Mouse (Mus musculus): ENCODE measurements around the gene Nxph4.

Gene Nxph4

GRCm38 (mm10) chr10:127515271-127515982 lies 18.9 kb downstream of the Nxph4 start:
- DNase-seq (ENCODE audit: low spot score in 2 of 2), result no peak

GRCm38 (mm10) chr10:127514764-127515163 lies 19.6 kb downstream of the Nxph4 start, which contains the start of gene Ndufa4l2:
TSS of gene Ndufa4l2 (plus strand) at chr10:127514967.
- peak; percentile 68 to 81 for DNase-seq (ENCODE audit: low spot score in 2 of 2)

- DNase-seq (ENCODE audit: low spot score in 2 of 2), result no peak
These were observed 20.2 kb downstream of the Nxph4 start for GRCm38 (mm10) chr10:127514111-127514698.

DNA sequence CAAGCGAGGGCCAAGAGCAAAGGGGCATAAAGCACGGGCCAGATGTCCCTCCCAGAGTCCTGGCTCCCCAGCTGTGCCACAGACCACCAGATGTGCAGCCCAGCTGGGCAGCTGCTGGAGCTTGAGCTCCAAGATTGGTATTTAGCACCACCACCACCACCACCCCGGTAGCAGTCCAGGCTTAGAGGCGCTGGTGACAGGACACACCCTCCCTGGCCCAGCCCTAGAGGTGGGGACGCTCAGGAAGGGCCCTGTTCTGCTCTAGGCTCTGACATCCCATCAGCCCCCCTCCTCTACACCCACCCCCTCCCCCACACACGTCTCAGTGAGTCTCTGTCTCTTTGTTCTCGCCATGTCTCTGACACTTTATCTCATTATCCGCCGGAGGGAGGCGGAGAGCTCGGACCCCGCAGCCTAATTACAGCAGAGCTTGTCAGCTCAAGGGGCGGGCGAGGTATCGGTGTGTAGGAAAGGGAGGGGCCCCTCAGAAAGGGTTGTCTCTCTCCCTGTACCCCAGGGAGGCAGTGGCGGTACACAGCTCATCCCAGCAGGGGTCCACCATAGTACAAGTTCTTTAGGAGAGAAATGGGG lies 20.8 kb downstream of the Nxph4 start:
- no peak for DNase-seq (ENCODE audit: low spot score in 2 of 2)

DNA sequence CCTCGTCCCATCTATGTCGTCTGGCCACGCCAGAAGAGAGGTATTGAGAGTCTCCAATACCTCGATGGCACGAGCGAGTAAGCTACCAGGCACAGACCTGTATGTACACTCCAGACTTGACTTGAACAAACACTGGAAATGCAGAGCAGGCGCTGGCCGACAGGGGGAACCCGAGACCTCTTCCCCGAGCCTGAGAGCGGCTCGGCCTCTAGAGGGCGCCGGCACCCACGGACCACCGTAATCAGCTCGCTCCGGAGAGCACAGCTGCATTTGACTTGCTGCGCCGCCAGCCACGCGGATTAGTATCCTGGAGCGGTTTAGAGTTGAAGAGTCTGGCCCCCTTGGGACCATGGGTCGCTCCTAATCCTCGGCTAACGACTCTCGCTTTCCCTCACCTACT lies 21.5 kb downstream of the Nxph4 start:
- DNase-seq (ENCODE audit: low spot score in 2 of 2), result peak; percentile 82 to 94

DNA sequence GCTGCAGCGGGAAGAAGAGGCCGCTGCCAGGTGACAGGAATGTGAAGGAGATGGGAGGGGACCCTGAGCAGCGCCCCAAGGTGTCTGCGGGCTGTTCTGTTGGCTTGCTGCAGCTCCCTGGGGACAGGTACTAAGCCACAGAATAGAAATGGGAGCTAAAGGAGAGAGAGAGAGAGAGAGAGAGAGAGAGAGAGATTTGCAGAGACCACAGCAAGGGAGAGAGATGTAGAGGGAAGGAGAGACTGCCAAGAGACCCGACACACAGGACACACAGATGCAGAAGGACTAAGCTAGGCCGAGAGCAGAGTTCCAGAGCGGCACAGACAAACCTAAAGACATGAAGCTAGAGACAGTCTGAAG lies 22.1 kb downstream of the Nxph4 start:
- DNase-seq (ENCODE audit: low spot score in 2 of 2), result no peak

DNA sequence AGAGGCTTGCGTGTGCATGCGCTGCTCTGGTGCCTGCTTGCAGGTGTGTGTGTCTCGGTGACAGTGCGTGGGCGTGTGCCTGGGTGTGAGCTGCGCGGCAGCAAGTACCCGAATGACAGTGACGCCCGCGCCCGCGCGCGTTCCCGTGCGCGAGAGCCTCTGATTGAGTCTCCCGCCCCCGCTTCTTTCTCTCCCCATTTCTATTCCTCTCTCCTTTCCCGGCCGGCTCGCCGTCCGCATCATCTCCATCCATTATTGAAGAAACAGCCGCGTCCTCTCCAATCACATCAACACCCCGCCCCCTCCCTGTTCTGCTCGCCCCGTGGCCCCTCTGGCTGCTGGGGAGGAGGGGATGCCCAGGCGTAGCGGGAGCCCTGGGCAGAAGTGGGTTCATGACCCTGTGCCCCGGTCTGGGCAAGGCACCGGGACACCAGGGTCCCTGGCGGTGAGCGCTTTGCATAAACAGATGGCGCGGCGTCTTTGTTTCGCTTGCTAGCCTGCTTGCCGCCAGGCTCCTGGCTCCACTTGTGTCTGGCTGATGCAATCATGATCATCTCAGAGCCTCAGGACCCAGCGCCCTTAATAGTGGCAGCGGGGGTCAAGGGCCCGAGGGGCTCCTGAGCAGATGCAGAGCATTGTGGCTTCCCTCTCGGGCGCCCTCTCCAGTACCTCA lies 22.6 kb downstream of the Nxph4 start:
- no peak for DNase-seq (ENCODE audit: low spot score in 2 of 2)

- no peak for DNase-seq (ENCODE audit: low spot score in 2 of 2)
These were observed 23.3 kb downstream of the Nxph4 start for GRCm38 (mm10) chr10:127510895-127511617.

DNA sequence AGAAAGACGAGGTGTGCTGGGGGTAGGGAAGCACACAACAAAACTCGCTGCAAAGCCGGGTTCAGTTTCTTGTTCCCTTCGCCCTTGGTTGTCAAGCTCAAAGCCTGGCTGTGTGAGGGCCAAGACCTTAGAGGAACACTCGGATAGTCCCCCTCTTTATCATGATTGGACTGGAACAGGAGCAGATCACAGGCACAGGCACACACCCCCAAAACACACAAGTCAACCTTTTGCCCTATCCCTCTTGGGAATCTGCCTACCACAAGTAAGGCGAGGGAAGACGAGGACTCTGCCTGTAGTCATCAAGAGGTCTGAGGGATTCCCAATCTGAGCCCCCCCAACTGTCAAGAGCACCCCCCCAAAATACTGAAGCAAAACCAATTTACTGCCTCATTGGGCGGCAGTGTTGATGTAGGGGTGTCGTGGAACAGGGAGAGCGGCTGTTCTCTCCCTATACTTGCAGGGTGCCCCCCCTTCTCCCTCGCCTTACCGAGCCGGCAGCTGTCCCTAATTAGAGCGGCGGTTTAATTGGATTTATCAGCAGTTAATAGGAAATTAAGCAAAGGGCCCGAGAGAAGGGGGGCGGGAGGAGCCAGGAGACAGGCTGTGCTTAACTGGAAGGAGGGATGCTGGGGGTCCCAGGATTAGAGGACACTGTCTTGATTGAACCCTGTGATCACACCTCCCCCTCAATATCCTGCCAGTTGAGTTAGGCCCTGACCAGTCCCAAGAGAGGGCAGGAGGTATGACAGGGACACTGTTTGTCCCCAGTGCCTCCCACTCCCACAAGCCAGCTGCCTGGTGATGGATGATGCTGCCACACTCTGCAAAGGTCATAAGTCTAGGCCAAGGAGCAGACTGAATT lies 24.3 kb downstream of the Nxph4 start:
- no peak for DNase-seq (ENCODE audit: low spot score in 2 of 2)

DNA sequence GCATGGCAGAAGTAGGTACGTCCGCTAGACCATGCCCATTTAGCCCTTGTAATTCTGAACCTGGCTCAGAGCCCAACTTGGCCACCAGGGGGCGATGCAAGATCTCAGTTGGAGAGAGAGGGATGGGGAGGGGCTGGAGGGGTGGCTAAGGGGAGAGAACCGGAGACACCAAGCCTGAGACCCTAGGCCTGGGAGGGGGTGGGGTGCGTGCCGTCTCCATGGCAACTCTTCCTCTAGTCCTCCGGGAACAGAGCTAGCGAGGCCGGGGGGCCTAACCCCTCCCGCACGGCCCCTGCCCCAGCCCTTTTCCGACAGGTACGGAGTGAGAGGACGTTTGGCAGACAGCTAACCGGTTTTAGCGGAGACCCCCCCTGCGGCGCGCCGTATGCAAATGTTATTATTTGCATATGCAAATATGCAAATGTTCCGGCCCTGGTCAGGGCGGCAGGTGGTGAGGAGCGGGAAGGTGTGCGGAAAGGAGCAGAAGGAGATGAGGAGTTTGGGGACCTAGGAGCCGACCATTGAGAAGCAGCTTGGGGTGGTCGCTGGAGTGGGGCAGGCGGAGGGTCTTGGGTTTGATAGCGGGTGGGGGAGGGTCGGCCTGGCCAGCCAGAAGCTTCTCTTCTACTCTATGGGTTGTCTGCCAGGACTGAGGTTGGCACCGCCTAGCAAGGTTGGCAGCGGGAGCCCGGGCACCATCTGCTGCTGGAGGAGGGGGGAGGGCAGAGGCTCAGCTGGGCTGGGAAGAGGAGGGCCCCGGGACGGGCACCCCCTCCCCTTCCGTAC lies 25.1 kb downstream of the Nxph4 start:
- peak; percentile 53 to 61 for DNase-seq (ENCODE audit: low spot score in 2 of 2)

- peak in 1 of 2 experiments; percentile 35 for DNase-seq (ENCODE audit: low spot score in 2 of 2)
These were observed 26.1 kb downstream of the Nxph4 start for GRCm38 (mm10) chr10:127508239-127508638.

DNA sequence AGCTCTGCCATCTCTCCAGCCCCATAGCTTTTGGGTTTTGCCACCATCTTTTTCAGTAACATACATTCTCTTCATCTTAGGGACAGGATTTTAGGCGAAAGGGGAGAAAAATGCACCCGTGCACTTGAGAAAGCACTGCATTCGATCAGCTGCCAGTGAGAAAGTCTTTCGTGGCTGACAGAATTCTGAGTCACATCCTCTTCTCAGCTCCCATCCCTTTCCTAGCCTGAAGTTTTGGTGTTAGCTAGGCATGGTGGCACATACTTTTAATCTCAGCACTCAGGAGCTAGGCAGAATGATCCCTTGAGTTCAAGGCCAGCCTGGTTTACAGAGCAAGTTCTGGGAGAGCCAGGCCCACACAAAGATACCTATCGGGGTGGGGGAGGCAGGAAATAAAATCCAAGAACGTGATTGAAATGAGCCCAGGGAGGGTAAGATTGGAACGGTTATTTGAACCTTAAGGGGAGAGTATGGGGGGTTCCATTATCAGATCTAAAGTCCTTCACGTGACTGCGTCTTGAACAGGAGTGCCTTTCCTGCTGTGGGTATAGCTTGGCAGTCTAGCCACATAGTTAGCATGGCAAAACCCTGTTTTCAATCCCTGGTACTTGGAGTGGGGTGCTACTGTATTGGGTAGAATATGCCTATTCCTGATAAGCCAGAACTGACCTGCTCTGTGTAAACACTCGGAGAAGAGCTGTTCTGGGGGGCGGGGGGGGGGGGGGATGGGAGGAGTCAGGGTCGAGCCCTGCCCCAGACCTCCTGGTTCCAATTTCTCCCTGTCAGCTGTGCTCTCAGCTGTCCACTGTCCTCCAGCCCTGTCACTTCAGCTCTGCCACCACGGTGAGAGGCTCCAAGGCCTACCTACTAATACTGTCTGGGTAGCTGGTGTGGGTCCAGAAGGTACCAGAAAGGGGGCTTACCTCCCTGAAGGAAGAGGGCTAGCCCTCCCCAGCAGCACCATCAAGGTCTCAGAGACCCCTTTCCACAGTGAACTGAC lies 33.2 kb downstream of the Nxph4 start, which contains the start of gene Stac3:
Gene Stac3, plus strand, starts transcription at position 793 of the 1,000 bp plus-strand sequence.
- no peak for DNase-seq (ENCODE audit: low spot score in 2 of 2)

- no peak for DNase-seq (ENCODE audit: low spot score in 2 of 2)
These were observed 34.3 kb downstream of the Nxph4 start for GRCm38 (mm10) chr10:127500042-127500441.

- DNase-seq (ENCODE audit: low spot score in 2 of 2), result no peak
These were observed 34.8 kb downstream of the Nxph4 start for GRCm38 (mm10) chr10:127499516-127499915.

- DNase-seq (ENCODE audit: low spot score in 2 of 2), result no peak
These were observed 38.2 kb downstream of the Nxph4 start for GRCm38 (mm10) chr10:127496156-127496555.

DNA sequence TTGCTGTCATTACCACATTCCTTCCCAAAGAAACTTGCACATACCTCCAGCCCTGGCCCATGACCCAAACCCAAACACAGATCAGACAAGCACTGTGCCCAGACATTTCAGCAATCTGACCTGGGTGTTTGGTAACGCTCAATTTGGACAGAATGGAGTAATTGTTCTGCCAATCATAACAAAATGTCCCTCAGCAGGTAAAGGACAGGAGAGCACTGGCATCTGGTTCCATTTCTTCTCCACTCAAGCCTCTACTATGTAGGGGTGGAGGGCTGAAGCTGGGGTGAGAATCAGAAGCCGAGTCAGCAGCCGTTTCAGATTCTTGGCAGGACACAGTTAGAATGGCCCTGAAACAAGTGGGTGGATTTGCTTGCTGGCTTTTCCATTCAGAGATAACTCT lies 42.2 kb downstream of the Nxph4 start:
- DNase-seq (ENCODE audit: low spot score in 2 of 2), result no peak

DNA sequence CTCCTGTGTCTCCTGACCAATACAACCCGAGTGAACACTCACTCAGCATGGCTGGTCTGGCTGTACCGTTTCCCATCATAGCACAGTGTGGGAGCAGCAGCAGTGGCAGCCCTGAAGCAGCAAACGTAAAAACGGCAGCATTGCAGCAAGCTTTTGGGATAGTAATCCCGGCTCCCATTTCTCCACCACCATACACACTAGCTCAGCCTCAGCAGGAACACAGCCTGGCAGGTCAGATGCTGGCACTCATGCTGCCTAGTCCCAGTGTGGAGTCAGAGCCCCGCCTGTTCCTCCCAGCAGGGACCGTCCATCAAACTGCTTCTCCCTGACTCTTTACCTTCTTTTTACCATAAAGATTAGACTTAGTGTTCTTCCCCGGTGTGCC lies 43.2 kb downstream of the Nxph4 start:
- DNase-seq (ENCODE audit: low spot score in 2 of 2), result no peak

GRCm38 (mm10) chr10:127490160-127491127 lies 43.9 kb downstream of the Nxph4 start:
- no peak for DNase-seq (ENCODE audit: low spot score in 2 of 2)
